Mouse (Mus musculus) hindbrain, embryonic 13.5 days (tissue): Measurements from ENCODE around the gene Gm4846. TPM values are rescaled to one million over a fixed set of nuclear protein-coding genes. Genes with fewer than 3 reads are reported as not detected.
"Not testable (repeated sequence)": the region's sequence is repeated elsewhere in the genome, so short reads cannot be mapped to it uniquely, and the experiment has no call there.

Source experiments
- ATAC-seq: fragments of 200-750 bp; cut with Nextera tagmentation; 2 replicates; pipeline ENCODE4 v1.8.0; 2017; ENCODE audit warnings: moderate TSS enrichment; ENCODE audit not compliant: low FRiP score
- H3K27ac ChIP-seq: fragments of 300-500 bp; sonication (generic); 2 replicates; pipeline ENCODE4 v1.5.1; 2015; ENCODE audit warnings: inconsistent platforms, mild to moderate bottlenecking, moderate library complexity
- H3K27me3 ChIP-seq: fragments of 300-500 bp; sonication (generic); 2 replicates; pipeline ENCODE4 v1.6.1; 2015; ENCODE audit warnings: mild to moderate bottlenecking, inconsistent platforms
- H3K36me3 ChIP-seq: fragments of 300-500 bp; sonication (generic); 2 replicates; pipeline ENCODE4 v1.6.1; 2015; ENCODE audit warnings: mild to moderate bottlenecking, inconsistent platforms
- H3K4me1 ChIP-seq: fragments of 300-500 bp; sonication (generic); replicated peaks from 2 replicates; pipeline ENCODE4 v1.6.1; 2015; ENCODE audit warnings: inconsistent platforms
- H3K4me2 ChIP-seq: fragments of 300-500 bp; sonication (generic); 2 replicates; pipeline ENCODE4 v1.6.1; 2015; ENCODE audit warnings: inconsistent platforms, mild to moderate bottlenecking, moderate library complexity
- H3K4me3 ChIP-seq: fragments of 300-500 bp; sonication (generic); 2 replicates; pipeline ENCODE4 v1.5.1; 2015; ENCODE audit warnings: mild to moderate bottlenecking, inconsistent platforms
- H3K9ac ChIP-seq: fragments of 300-500 bp; sonication (generic); 2 replicates; pipeline ENCODE4 v1.6.1; 2015; ENCODE audit warnings: mild to moderate bottlenecking, inconsistent platforms
- H3K9me3 ChIP-seq: fragments of 300-500 bp; sonication (generic); 2 replicates; pipeline ENCODE4 v1.6.1; 2016; ENCODE audit warnings: inconsistent platforms
- WGBS: fragments of 180-500 bp; shearing (Covaris S2); methylation state at CpG from one replicate; pipeline ENCODE4 v1.1.7; 2015; 5-methylcytosine and 5-hydroxymethylcytosine counted together
- polyA plus RNA-seq: library from polyadenylated mRNA; unstranded; fragments of >200 nt; fragmentation: Nextera tagmentation; extraction: Ambion mirVana; gene quantifications from 2 replicates; pipeline ENCODE4 v1.2.1, GENCODE M21; 2015

Gm4846 gene
- not detected in 2 replicates for polyA plus RNA-seq

DNA sequence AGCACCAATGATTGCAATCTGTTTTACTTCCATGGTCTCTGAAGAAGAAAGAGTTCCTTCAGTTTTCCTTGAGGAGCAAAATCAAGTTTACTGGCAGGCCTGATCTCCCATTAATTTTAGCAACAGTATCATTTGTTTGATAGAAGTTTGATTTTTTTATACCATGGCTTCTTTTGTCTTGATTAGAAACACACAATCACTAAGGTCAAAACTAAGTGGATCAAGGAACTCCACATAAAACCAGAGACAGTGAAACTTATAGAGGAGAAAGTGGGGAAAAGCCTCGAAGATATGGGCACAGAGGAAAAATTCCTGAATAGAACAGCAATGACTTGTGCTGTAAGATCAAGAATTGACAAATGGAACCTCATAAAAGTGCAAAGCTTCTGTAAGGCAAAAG is at the start of gene Gm4846:
Gene Gm4846, minus strand, starts transcription at position 101 of the 400 bp plus-strand sequence.
- H3K4me1 ChIP-seq, H3K27me3 ChIP-seq, H3K27ac ChIP-seq, H3K4me2 ChIP-seq, H3K4me3 ChIP-seq, ATAC-seq, H3K9ac ChIP-seq, H3K36me3 ChIP-seq, H3K9me3 ChIP-seq: not testable (repeated sequence)
- WGBS, result 76% methylated on average over 1 of the region's 1 CpGs

- not testable (repeated sequence) for H3K36me3 ChIP-seq, H3K9me3 ChIP-seq, H3K9ac ChIP-seq, H3K4me1 ChIP-seq, H3K4me3 ChIP-seq, H3K4me2 ChIP-seq, H3K27ac ChIP-seq, H3K27me3 ChIP-seq, ATAC-seq
- WGBS, result 84% methylated on average over 2 of the region's 2 CpGs
These were observed 34.1 kb upstream of the Gm4846 start for GRCm38 (mm10) chr1:166531521-166531920.

DNA sequence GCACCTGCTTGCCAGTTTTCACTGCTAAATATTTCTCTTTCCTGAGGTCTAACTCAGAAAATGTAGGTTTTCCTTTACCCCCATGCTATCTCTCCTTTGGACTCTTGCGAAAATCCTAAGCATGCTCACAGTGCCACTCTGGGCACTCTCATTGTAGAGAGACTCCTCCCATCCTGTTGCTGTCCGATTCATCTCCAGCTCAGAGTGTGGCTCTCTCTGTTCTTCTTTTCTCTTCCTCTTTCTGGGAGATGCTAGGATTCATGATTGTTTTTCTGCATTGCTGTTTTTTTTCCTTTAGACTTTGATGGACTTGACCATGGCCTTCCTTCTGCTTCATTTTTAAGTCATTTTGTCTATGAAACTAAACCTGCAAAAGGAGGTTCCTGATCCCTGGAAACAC is 27.3 kb upstream of the Gm4846 start:
- WGBS, result 93% methylated on average over 2 of the region's 2 CpGs
- not testable (repeated sequence) for H3K4me2 ChIP-seq, H3K36me3 ChIP-seq, H3K27me3 ChIP-seq, H3K9ac ChIP-seq, H3K27ac ChIP-seq, H3K9me3 ChIP-seq, H3K4me1 ChIP-seq, ATAC-seq, H3K4me3 ChIP-seq

GRCm38 (mm10) chr1:166519626-166520025 is 22.2 kb upstream of the Gm4846 start:
- not testable (repeated sequence) for H3K9ac ChIP-seq, H3K36me3 ChIP-seq

DNA sequence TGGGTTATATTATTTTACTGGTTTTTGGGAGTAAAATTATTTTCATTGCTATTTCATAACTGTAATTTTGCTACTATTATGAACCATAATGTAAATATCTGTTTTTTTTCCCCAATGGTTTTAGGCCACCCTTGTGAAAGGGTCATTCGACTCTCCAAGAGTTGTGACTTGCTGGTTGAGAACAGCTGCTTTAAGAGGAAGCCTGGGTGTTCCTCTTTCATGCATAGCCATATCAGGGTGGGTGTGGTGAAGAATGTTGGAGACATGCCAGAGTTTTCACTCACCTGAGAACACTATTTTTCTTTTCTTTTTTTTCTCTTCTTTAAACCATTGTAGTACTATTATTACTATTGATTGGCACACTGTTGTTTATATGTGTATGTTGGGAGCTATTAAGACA is 19.2 kb upstream of the Gm4846 start:
- Histone ChIP-seq H3K4me2 (no peak overlapping the region), H3K4me3 (no peak overlapping the region), H3K27me3 (no peaks in the 10 kb centered on the region), H3K9ac (no peak overlapping the region), H3K27ac (no peak overlapping the region), H3K36me3 (no peaks in the 10 kb centered on the region), H3K4me1 (no peaks in the 10 kb centered on the region), H3K9me3 (no peaks in the 10 kb centered on the region)
- no peak for ATAC-seq
- 83% methylated on average over 1 of the region's 1 CpGs for WGBS

More at GRCm38 (mm10) chr1:166519626-166520025, 22.2 kb upstream of the Gm4846 start:
- H3K4me1 ChIP-seq, ATAC-seq, H3K27ac ChIP-seq, H3K9me3 ChIP-seq, H3K27me3 ChIP-seq, H3K4me2 ChIP-seq, H3K4me3 ChIP-seq: not testable (repeated sequence)
- 98% methylated on average over 6 of the region's 6 CpGs for WGBS

GRCm38 (mm10) chr1:166504206-166504605 is 6.8 kb upstream of the Gm4846 start:
- H3K27me3 ChIP-seq, H3K4me2 ChIP-seq, H3K4me3 ChIP-seq, H3K9me3 ChIP-seq, H3K9ac ChIP-seq, H3K36me3 ChIP-seq, ATAC-seq, H3K27ac ChIP-seq, H3K4me1 ChIP-seq: not testable (repeated sequence)
- WGBS, result 93% methylated on average over 2 of the region's 2 CpGs

DNA sequence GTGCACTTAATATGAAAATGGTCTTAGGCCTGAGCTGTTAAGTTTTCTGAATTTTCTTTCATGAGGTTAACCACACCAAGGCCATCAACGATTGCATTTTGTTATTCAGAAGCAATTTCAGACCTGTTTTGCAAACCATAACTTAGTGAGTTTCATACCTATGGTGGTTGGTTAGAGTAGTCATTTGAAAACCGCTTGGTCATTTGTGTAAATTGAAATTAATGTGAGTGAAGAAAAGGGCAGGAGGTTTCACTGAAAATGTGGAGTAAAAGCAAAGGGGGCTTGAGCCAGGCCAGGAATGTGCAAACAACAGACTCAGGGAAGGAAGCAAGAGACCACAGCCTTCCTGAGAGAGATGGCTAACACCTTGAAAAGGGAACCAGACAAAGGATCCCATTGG is 17.9 kb downstream of the Gm4846 start:
- WGBS, result 89% methylated on average over 2 of the region's 2 CpGs
- Histone ChIP-seq H3K4me3 (no peak overlapping the region), H3K4me1 (no peaks in the 10 kb centered on the region), H3K9me3 (no peaks in the 10 kb centered on the region), H3K27ac (no peak overlapping the region), H3K27me3 (no peaks in the 10 kb centered on the region), H3K9ac (no peak overlapping the region), H3K36me3 (no peaks in the 10 kb centered on the region), H3K4me2 (no peak overlapping the region)
- ATAC-seq, result no peak

DNA sequence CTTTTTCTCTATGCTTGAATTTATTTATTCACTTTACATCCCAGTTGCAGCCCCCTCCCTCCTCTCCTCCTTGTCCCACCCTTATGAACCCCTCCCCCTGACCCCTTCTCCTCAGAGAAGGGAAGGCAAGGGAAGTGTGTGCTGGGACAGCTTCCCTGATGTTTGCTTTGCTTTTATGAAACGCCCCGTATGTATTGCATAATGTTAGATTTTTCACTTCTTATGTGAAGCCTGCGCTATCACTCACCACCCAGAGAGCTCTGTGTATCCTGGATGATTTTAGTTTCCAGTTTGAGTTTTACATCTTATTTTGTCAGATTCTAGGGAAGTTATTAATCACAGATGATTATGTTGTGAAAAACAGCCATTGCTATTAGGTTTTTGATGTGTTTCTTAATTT is 30.2 kb downstream of the Gm4846 start:
- Histone ChIP-seq H3K27ac (no peak overlapping the region), H3K36me3 (no peaks in the 10 kb centered on the region), H3K4me1 (no peaks in the 10 kb centered on the region), H3K4me3 (no peak overlapping the region), H3K4me2 (no peak overlapping the region), H3K27me3 (no peaks in the 10 kb centered on the region), H3K9me3 (no peaks in the 10 kb centered on the region), H3K9ac (no peak overlapping the region)
- 96% methylated on average over 3 of the region's 3 CpGs for WGBS
- ATAC-seq, result no peak

- WGBS, result 93% methylated on average over 4 of the region's 4 CpGs
- no peaks in the 10 kb centered on the region for H3K9me3 ChIP-seq
- H3K4me1 ChIP-seq, result no peaks in the 10 kb centered on the region
- H3K36me3 ChIP-seq, result no peaks in the 10 kb centered on the region
- ATAC-seq, result no peak
- no peak overlapping the region for H3K27ac ChIP-seq
- no peaks in the 10 kb centered on the region for H3K27me3 ChIP-seq
- H3K4me3 ChIP-seq, result no peak overlapping the region
- H3K4me2 ChIP-seq, result no peak overlapping the region
- H3K9ac ChIP-seq, result no peak overlapping the region
These were observed 34.8 kb downstream of the Gm4846 start for GRCm38 (mm10) chr1:166462544-166462943.

- Histone ChIP-seq H3K4me1 (no peaks in the 10 kb centered on the region), H3K36me3 (no peaks in the 10 kb centered on the region), H3K27me3 (no peaks in the 10 kb centered on the region), H3K9ac (no peak overlapping the region), H3K4me2 (no peak overlapping the region), H3K27ac (no peak overlapping the region), H3K9me3 (no peaks in the 10 kb centered on the region), H3K4me3 (no peak overlapping the region)
- no peak for ATAC-seq
- 91% methylated on average over 3 of the region's 3 CpGs for WGBS
These were observed 55.4 kb downstream of the Gm4846 start for GRCm38 (mm10) chr1:166441992-166442391.

DNA sequence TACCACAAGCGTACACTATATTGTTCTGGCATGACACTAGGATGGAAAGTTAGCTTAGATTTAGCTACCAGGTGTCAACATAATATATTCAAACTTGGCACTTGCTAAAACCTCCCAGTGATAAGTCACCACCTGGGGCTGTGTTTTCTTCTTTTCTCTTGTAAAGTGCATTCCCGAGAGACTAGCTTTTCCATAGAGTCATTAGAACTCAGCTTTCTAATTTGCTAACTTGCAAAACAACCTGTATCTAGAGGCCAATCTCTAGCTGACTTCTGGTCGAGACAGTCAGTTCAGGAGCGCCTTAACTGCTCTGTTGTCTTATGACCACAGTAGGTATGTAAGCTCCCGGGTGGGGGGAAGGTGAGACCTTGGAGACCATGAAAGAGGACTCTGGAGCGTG is 58.0 kb downstream of the Gm4846 start:
- no peak for ATAC-seq
- Histone ChIP-seq H3K4me3 (no peak overlapping the region), H3K9ac (no peak overlapping the region), H3K36me3 (no peaks in the 10 kb centered on the region), H3K4me1 (no peaks in the 10 kb centered on the region), H3K27ac (no peak overlapping the region), H3K4me2 (no peak overlapping the region), H3K9me3 (no peaks in the 10 kb centered on the region), H3K27me3 (no peaks in the 10 kb centered on the region)
- WGBS, result 72% methylated on average over 6 of the region's 6 CpGs
